Mouse (Mus musculus): ENCODE results near the gene 1700008O03Rik. TPM values are rescaled to one million over a fixed set of nuclear protein-coding genes. Genes with fewer than 3 reads are reported as not detected.

The 1700008O03Rik gene
- polyA plus RNA-seq, 1 experiment from 2014 or later = 0.16 TPM

- no peak overlapping the region for H3K9ac ChIP-seq
- ATAC-seq (ENCODE audit: insufficient read depth) = no peak
- H3K27me3 ChIP-seq = peaks cover 96% of the 10 kb centered on the region
- no peak overlapping the region for H3K4me2 ChIP-seq
- no peaks in the 10 kb centered on the region for H3K9me3 ChIP-seq (replicated peaks)
- peaks cover 14% of the 10 kb centered on the region for H3K4me1 ChIP-seq (replicated peaks)
- no peak overlapping the region for H3K27ac ChIP-seq (replicated peaks)
- WGBS (ENCODE audit: insufficient replicate concordance) = 4% methylated on average over 35 of the region's 35 CpGs
- no peaks in the 10 kb centered on the region for H3K36me3 ChIP-seq (replicated peaks)
- no peak overlapping the region for H3K4me3 ChIP-seq (replicated peaks)
These were observed 28.8 kb downstream of the 1700008O03Rik start for GRCm38 (mm10) chr7:44356590-44357481.

DNA sequence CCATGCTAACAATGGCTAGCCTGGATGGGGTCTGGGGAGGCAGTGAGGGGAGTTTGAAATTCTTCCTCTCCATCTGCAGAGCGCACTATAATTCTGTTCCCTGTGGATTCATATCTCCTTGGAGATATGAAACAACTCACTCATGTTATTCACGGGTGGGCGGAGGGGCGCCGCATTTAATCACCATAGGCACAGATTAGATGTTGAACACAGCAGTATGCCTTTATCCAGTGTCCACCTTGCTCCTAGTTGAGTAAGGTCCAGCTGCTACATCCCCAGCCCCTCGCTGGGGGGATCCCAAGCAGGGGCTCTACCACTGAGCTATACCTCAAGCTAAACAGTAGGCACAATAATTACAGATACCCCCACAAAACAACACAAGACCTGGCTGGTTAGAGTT lies 30.2 kb downstream of the 1700008O03Rik start:
- ATAC-seq (ENCODE audit: insufficient read depth) = no peak
- Histone ChIP-seq H3K36me3 (replicated peaks) (no peaks in the 10 kb centered on the region), H3K27me3 (peaks cover 98% of the 10 kb centered on the region), H3K4me3 (replicated peaks) (no peak overlapping the region), H3K4me1 (replicated peaks) (peaks cover 16% of the 10 kb centered on the region), H3K27ac (replicated peaks) (no peak overlapping the region), H3K4me2 (no peak overlapping the region), H3K9ac (no peak overlapping the region), H3K9me3 (replicated peaks) (no peaks in the 10 kb centered on the region)
- 58% methylated on average over 6 of the region's 6 CpGs for WGBS (ENCODE audit: insufficient replicate concordance)

DNA sequence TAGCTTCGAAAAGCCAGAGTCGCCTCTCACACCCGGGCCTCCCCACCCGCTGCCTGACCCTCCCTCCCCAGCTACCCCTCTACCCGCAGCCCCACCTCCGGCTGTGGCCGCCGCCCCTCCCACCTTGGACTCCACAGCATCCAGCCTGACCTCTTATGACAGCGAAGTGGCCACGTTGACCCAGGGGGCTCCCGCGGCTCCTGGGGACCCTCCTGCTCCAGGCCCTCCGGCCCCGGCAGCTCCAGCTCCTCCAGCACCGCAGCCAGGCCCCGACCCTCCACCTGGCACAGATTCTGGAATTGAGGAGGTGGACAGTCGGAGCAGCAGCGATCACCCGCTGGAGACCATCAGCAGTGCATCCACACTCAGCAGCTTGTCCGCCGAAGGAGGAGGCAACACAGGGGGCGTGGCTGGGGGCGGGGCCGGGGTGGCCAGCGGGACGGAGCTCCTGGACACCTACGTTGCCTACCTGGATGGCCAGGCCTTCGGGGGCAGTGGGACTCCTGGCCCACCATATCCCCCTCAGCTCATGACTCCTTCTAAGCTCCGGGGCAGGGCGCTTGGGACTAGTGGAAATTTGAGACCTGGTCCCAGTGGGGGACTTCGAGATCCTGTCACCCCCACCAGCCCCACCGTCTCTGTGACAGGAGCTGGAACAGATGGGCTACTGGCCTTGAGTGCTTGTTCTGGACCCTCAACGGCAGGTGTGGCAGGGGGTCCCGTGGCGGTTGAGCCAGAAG lies 31.8 kb downstream of the 1700008O03Rik start:
- no peak overlapping the region for H3K9ac ChIP-seq
- WGBS (ENCODE audit: insufficient replicate concordance) = 2% methylated on average over 35 of the region's 35 CpGs
- H3K36me3 ChIP-seq (replicated peaks) = no peaks in the 10 kb centered on the region
- H3K27me3 ChIP-seq = peaks cover 98% of the 10 kb centered on the region
- no peak for ATAC-seq (ENCODE audit: insufficient read depth)
- no peaks in the 10 kb centered on the region for H3K9me3 ChIP-seq (replicated peaks)
- H3K4me1 ChIP-seq (replicated peaks) = 0 out of 2 replicates have a peak, but pooled peaks cover 3% of the 10 kb centered on the region
- no peak overlapping the region for H3K4me3 ChIP-seq (replicated peaks)
- H3K27ac ChIP-seq (replicated peaks) = no peak overlapping the region
- no peak overlapping the region for H3K4me2 ChIP-seq

GRCm38 (mm10) chr7:44352750-44353600 lies 32.6 kb downstream of the 1700008O03Rik start:
- Histone ChIP-seq H3K4me2 (no peak overlapping the region), H3K4me1 (replicated peaks) (0 out of 2 replicates have a peak, but pooled peaks cover 3% of the 10 kb centered on the region), H3K9me3 (replicated peaks) (no peaks in the 10 kb centered on the region), H3K36me3 (replicated peaks) (no peaks in the 10 kb centered on the region), H3K27ac (replicated peaks) (no peak overlapping the region), H3K27me3 (peaks cover 100% of the 10 kb centered on the region), H3K4me3 (replicated peaks) (no peak overlapping the region), H3K9ac (no peak overlapping the region)
- 4% methylated on average over 70 of the region's 71 CpGs for WGBS (ENCODE audit: insufficient replicate concordance)
- ATAC-seq (ENCODE audit: insufficient read depth) = no peak

DNA sequence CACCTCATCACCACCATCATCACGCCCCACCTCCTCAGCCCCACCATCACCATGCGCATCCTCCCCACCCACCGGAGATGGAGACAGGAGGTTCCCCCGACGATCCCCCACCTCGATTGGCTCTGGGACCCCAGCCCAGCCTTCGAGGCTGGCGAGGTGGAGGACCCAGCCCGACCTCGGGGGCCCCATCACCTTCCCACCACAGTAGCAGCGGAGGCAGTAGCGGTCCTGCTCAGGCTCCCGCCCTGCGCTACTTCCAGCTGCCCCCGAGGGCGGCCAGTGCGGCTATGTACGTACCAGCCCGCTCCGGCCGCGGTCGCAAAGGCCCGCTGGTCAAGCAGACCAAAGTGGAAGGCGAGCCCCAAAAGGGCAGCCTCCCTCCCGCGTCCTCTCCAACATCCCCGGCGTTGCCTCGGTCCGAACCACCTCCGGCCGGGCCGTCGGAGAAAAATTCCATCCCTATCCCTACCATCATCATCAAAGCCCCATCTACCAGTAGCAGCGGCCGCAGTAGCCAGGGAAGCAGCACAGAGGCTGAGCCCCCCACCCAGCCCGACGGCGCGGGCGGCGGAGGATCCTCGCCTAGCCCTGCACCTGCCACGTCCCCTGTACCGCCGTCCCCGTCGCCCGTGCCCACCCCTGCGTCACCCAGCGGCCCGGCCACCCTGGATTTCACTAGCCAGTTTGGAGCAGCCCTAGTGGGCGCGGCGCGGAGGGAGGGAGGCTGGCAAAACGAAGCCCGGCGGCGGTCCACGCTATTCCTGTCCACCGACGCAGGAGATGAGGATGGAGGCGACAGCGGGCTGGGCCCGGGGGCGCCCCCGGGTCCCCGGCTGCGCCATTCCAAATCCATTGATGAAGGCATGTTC lies 33.5 kb downstream of the 1700008O03Rik start:
- no peak overlapping the region for H3K4me3 ChIP-seq (replicated peaks)

DNA sequence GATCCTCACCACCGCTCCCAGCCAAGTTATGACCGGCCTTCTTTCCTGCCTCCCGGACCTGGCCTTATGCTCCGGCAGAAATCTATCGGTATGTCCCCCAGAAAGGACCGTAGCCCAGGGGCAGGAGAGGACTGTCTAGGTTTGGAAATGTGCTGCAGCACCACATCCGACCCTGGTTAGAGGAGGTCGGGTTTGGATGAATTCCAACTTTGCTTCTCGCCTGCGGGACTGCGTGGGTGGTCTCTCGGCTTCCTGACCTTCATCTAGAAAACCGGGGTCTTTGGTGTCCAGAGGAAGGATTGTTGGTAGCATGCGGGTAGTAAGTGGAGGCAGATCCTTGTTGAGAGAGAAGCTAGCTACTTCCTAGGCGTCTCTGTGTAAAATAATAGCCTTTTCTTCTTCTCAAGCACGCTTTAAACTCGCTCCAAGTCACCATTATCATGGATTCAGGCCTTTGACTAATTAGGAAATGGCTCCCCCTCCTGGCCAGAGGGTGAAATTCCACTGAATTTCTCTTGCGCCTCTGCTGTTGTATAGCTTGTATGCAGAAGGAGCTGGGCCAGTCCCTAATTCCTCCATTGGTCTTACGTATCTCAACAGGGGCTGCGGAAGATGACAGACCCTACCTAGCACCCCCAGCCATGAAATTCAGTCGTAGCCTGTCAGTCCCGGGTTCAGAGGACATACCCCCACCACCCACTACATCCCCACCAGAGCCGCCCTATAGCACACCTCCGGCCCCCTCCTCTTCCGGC lies 34.5 kb downstream of the 1700008O03Rik start:
- H3K27me3 ChIP-seq = peaks cover 94% of the 10 kb centered on the region
- H3K27ac ChIP-seq (replicated peaks) = no peak overlapping the region
- WGBS (ENCODE audit: insufficient replicate concordance) = 6% methylated on average over 25 of the region's 25 CpGs
- H3K4me2 ChIP-seq = peak overlapping the region; percentile 13; the same call in 1 of the 2 replicates
- H3K9ac ChIP-seq = no peak overlapping the region
- no peak for ATAC-seq (ENCODE audit: insufficient read depth)
- no peaks in the 10 kb centered on the region for H3K9me3 ChIP-seq (replicated peaks)
- H3K4me3 ChIP-seq (replicated peaks) = no peak overlapping the region
- no peaks in the 10 kb centered on the region for H3K36me3 ChIP-seq (replicated peaks)
- 0 out of 2 replicates have a peak, but pooled peaks cover 3% of the 10 kb centered on the region for H3K4me1 ChIP-seq (replicated peaks)

More for the DNA sequence above, 33.5 kb downstream of the 1700008O03Rik start:
- 7% methylated on average over 71 of the region's 71 CpGs for WGBS (ENCODE audit: insufficient replicate concordance)
- no peak for ATAC-seq (ENCODE audit: insufficient read depth)
- H3K9ac ChIP-seq = no peak overlapping the region
- 0 out of 2 replicates have a peak, but pooled peaks cover 3% of the 10 kb centered on the region for H3K4me1 ChIP-seq (replicated peaks)
- H3K4me2 ChIP-seq = no peak overlapping the region
- no peaks in the 10 kb centered on the region for H3K36me3 ChIP-seq (replicated peaks)
- peaks cover 98% of the 10 kb centered on the region for H3K27me3 ChIP-seq
- no peak overlapping the region for H3K27ac ChIP-seq (replicated peaks)
- H3K9me3 ChIP-seq (replicated peaks) = no peaks in the 10 kb centered on the region

GRCm38 (mm10) chr7:44349043-44349442 lies 36.6 kb downstream of the 1700008O03Rik start:
- H3K27me3 ChIP-seq = peaks cover 79% of the 10 kb centered on the region

DNA sequence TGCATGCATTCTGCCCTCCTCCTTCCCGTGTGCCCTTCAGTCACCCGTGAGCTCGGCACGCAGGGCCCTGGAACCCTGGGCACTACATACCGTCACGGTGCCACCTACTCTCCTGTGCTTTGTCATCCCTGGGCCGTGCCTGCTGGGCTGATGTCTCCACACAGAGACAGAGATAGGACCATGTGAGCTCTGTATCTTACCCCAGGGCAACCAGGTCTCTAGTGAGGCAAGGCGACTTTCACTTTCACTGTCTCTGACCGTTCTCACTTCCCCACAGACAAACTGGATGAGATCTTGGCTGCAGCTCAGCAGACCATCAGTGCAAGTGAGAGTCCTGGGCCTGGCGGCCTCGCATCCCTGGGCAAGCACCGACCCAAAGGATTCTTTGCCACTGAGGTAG lies 41.0 kb downstream of the 1700008O03Rik start:
- no peak overlapping the region for H3K4me3 ChIP-seq (replicated peaks)

More at GRCm38 (mm10) chr7:44349043-44349442, 36.6 kb downstream of the 1700008O03Rik start:
- Histone ChIP-seq H3K4me2 (no peak overlapping the region), H3K4me1 (replicated peaks) (0 out of 2 replicates have a peak, but pooled peaks cover 3% of the 10 kb centered on the region), H3K4me3 (replicated peaks) (no peak overlapping the region), H3K27ac (replicated peaks) (no peak overlapping the region), H3K36me3 (replicated peaks) (no peaks in the 10 kb centered on the region), H3K9ac (no peak overlapping the region), H3K9me3 (replicated peaks) (no peaks in the 10 kb centered on the region)
- ATAC-seq (ENCODE audit: insufficient read depth) = no peak
- whole genome bisulfite sequencing (ENCODE audit: insufficient replicate concordance) = 13% methylated on average over 3 of the region's 3 CpGs

GRCm38 (mm10) chr7:44343459-44344015 lies 42.1 kb downstream of the 1700008O03Rik start:
- Histone ChIP-seq H3K4me1 (replicated peaks) (no peaks in the 10 kb centered on the region), H3K4me3 (replicated peaks) (no peak overlapping the region), H3K27me3 (peaks cover 51% of the 10 kb centered on the region), H3K27ac (replicated peaks) (no peak overlapping the region), H3K36me3 (replicated peaks) (no peaks in the 10 kb centered on the region), H3K4me2 (no peak overlapping the region), H3K9me3 (replicated peaks) (no peaks in the 10 kb centered on the region), H3K9ac (no peak overlapping the region)
- ATAC-seq (ENCODE audit: insufficient read depth) = no peak
- WGBS (ENCODE audit: insufficient replicate concordance) = 19% methylated on average over 11 of the region's 11 CpGs

More for the DNA sequence above, 41.0 kb downstream of the 1700008O03Rik start:
- H3K4me2 ChIP-seq = no peak overlapping the region
- H3K4me1 ChIP-seq (replicated peaks) = no peaks in the 10 kb centered on the region
- H3K9me3 ChIP-seq (replicated peaks) = no peaks in the 10 kb centered on the region
- no peak overlapping the region for H3K27ac ChIP-seq (replicated peaks)
- peaks cover 53% of the 10 kb centered on the region for H3K27me3 ChIP-seq
- no peak overlapping the region for H3K9ac ChIP-seq
- H3K36me3 ChIP-seq (replicated peaks) = no peaks in the 10 kb centered on the region
- WGBS (ENCODE audit: insufficient replicate concordance) = 53% methylated on average over 12 of the region's 12 CpGs
- no peak for ATAC-seq (ENCODE audit: insufficient read depth)
